Mouse (Mus musculus) cerebellum, adult 2 months (tissue): ENCODE measurements around the gene Armc6. TPM values are rescaled to one million over a fixed set of nuclear protein-coding genes. Genes with fewer than 3 reads are reported as not detected.

ENCODE experiments used
- DNase-seq, 2 experiments: peaks; one replicate each; pipeline ENCODE4 v3.0.0; 2021
- H3K27ac ChIP-seq: fragments of 200-500 bp; 2 replicates; pipeline ENCODE4 v1.5.1; 2012; ENCODE audit warnings: low read length, control low read depth, inconsistent platforms; ENCODE audit not compliant: insufficient read depth
- H3K27me3 ChIP-seq: fragments of 200-500 bp; 2 replicates; pipeline ENCODE4 v1.6.1; 2012; ENCODE audit warnings: inconsistent platforms, mild to moderate bottlenecking, low read length, moderate library complexity; ENCODE audit not compliant: control insufficient read depth, insufficient read depth
- H3K4me1 ChIP-seq: fragments of 200-500 bp; 2 replicates; pipeline ENCODE4 v1.6.1; 2011; ENCODE audit warnings: low read length; ENCODE audit not compliant: control insufficient read depth, insufficient read depth
- H3K4me3 ChIP-seq: fragments of 200-500 bp; replicated peaks from 2 replicates; pipeline ENCODE3; 2011; ENCODE audit warnings: mild to moderate bottlenecking, low read depth, low read length, control low read depth; ENCODE audit not compliant: insufficient read depth
- CTCF ChIP-seq: fragments of 200-500 bp; IDR thresholded peaks from 2 replicates; pipeline ENCODE4 v1.5.1; 2011; ENCODE audit warnings: low read depth, mild to moderate bottlenecking, control low read depth, low read length, moderate library complexity, borderline replicate concordance; ENCODE audit not compliant: insufficient read depth
- POLR2A ChIP-seq: fragments of 200-500 bp; IDR thresholded peaks from 2 replicates; pipeline ENCODE4 v1.6.1; 2011; ENCODE audit warnings: low read length, control low read depth, borderline replicate concordance; ENCODE audit not compliant: insufficient read depth
- WGBS: fragments of 180-500 bp; shearing (Covaris S2); methylation state at CpG from one replicate; pipeline ENCODE4 v1.1.7; 2018; 5-methylcytosine and 5-hydroxymethylcytosine counted together
- polyA plus RNA-seq: library from polyadenylated mRNA; depleted of rRNA; stranded (reverse); fragments of >200 nt; gene quantifications from 2 replicates; pipeline ENCODE4 v1.2.3, GENCODE M21; 2012

Gene Armc6
- polyA plus RNA-seq, 1 experiment = 45.8 TPM

DNA sequence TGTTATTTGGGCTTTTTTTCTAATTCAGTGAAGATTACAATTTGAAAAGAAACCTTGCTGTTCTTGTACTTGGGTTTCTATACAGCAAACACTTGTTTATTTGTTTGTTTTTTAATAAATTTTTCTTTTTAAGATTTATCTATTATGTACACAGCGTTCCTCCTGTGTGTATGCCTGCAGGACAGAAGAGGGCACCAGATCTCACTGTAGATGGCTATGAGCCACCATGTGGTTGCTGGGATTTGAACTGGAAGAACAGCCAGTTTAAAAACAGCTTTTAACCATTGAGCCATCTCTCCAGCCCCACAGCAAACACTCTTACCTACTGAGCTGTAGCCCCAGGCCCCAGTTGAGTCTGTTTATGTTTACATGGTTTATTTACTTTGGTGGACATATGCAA is 20.4 kb upstream of the Armc6 start:
- DNase-seq = no peak
- Histone ChIP-seq H3K27me3 (no peaks in the 10 kb centered on the region), H3K27ac (no peak overlapping the region), H3K4me3 (no peak overlapping the region), H3K4me1 (peaks cover 26% of the 10 kb centered on the region)
- no peak for TF ChIP-seq POLR2A
- TF ChIP-seq CTCF = peak; percentile 12; the same call in 1 of the 2 replicates
- WGBS = 59% methylated on average over 1 of the region's 1 CpGs

DNA sequence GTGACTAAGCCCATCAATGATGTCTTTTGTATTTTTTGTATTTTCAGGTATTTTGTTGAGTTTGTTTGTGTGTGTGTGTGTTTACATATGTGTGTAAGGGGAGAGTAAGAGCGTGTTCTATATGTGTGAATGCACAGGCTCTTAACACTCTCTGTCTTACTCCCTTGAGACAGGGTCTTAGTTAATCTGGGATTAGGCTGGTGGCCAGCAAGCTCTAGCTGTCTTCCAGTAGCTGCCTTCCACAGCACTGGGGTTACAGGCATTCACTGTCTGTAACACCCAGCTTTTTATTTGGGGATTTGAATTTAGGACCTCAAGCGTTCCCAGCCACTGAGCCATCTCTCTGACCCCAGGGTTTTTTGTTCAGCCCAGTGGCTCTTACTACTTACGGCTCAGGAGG is 13.6 kb upstream of the Armc6 start:
- 52% methylated on average over 3 of the region's 3 CpGs for WGBS
- Histone ChIP-seq H3K4me3 (no peak overlapping the region), H3K4me1 (peaks cover 19% of the 10 kb centered on the region), H3K27me3 (no peaks in the 10 kb centered on the region), H3K27ac (no peak overlapping the region)
- no peak for DNase-seq
- TF ChIP-seq POLR2A (no peak), CTCF (no peak)

DNA sequence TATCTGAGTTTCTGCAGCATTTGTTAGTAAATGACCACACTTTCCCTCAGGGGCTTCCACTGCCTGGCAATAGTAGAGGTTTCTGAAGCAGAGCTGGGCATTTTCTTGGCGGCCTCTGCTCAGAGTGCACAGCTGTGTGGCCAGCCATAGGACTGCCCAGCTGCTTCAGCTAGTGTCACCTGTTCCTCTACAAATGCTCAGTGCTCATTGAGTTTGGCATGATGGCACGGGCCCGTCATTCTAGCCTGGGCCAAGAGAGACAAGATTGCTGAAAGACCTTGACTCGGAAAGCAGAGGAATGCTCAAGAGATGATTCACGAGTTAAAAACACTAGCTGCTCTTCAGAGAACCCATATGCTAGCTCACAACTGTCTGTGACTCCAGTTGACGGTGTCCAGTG is 12.4 kb upstream of the Armc6 start:
- Histone ChIP-seq H3K27me3 (no peaks in the 10 kb centered on the region), H3K4me1 (peaks cover 14% of the 10 kb centered on the region), H3K27ac (no peak overlapping the region), H3K4me3 (no peak overlapping the region)
- TF ChIP-seq CTCF = no peak
- no peak for TF ChIP-seq POLR2A
- DNase-seq = no peak
- 46% methylated on average over 6 of the region's 6 CpGs for WGBS

- TF ChIP-seq POLR2A (no peak), CTCF (peak; percentile 8; the same call in 1 of the 2 replicates)
- no peaks in the 10 kb centered on the region for H3K27me3 ChIP-seq
Observed at GRCm38 (mm10) chr8:70240642-70241041, 6.4 kb upstream of the Armc6 start.

DNA sequence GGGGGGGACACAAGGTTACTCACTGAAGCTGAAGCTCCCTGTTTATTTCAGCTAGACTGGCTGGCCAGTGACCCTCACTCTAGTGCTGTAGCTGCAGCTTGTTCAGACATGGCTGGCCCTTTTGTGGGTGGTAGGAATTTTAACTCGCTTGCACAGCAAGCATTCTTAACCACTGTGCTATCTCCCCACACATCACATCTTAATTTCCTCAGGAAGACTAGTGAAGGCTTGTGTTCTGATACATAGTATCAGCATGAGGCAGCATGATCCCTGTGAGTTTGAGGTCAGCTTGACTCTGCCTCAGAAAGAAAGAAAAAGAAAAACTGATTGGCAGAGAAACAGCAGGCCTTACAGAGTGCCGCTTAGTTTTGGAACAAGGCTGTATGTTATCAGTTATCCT is 3.6 kb upstream of the Armc6 start:
- WGBS = 84% methylated on average over 2 of the region's 2 CpGs
- Histone ChIP-seq H3K4me1 (peaks cover 2% of the 10 kb centered on the region; the same call in 1 of the 2 replicates), H3K27me3 (no peaks in the 10 kb centered on the region), H3K4me3 (no peak overlapping the region), H3K27ac (no peak overlapping the region)
- no peak for TF ChIP-seq POLR2A
- no peak for TF ChIP-seq CTCF
- no peak for DNase-seq

More at GRCm38 (mm10) chr8:70240642-70241041, 6.4 kb upstream of the Armc6 start:
- Histone ChIP-seq H3K4me3 (no peak overlapping the region), H3K27ac (no peak overlapping the region), H3K4me1 (peaks cover 12% of the 10 kb centered on the region)
- no peak for DNase-seq
- WGBS = 85% methylated on average over 5 of the region's 5 CpGs

DNA sequence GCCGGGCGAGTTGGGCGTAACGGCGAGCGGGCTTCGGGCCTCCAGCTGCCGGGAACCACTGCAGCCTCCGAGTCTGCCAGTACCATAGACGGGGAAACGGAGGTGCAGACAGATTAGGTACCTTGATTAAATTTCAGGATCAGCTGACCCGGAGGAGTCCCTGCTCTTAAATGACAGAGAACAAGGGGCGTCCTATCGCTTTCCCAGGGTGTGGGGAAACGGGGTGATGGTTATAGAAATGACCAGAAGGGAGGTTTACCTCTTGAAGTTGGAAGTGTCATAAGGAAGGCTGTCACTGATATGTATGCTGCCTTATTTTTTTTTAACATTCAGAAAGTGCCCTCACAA is 489 bp upstream of the Armc6 start:
- under 1% methylated on average over 15 of the region's 15 CpGs for WGBS
- peak overlapping the region; percentile 27; the same call in 1 of the 2 replicates for H3K27ac ChIP-seq
- H3K4me1 ChIP-seq = no peaks in the 10 kb centered on the region; the same call in 1 of the 2 replicates
- H3K27me3 ChIP-seq = no peaks in the 10 kb centered on the region
- H3K4me3 ChIP-seq = peak overlapping the region; percentile 84
- no peak for TF ChIP-seq POLR2A
- no peak for TF ChIP-seq CTCF
- no peak for DNase-seq

DNA sequence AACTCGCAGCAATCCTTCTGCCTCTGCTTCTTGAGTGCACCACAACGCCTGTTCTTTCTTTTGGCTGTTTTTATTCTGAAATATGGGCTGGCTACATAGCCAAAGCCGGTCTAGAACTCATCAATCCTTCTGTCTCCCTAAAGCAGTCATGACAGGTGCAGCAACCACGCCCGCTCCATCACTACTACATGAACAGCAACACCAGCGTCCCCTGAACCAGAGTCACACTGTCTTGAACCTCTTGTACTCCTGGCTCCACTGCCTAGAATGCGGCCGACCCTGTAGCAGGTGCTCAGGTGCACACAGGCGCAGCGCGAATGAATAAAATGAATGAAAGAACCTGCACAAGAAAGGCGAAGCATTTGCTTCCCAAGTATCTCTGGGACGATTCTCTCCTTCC is 660 bp downstream of the Armc6 start:
- 2% methylated on average over 13 of the region's 13 CpGs for WGBS
- Histone ChIP-seq H3K4me3 (peak overlapping the region; percentile 84), H3K27me3 (no peaks in the 10 kb centered on the region), H3K4me1 (no peaks in the 10 kb centered on the region; the same call in 1 of the 2 replicates), H3K27ac (no peak overlapping the region)
- no peak for DNase-seq
- TF ChIP-seq CTCF (no peak), POLR2A (no peak)

- Histone ChIP-seq H3K27me3 (no peaks in the 10 kb centered on the region), H3K4me3 (no peak overlapping the region), H3K27ac (no peak overlapping the region), H3K4me1 (no peaks in the 10 kb centered on the region; the same call in 1 of the 2 replicates)
- WGBS = 67% methylated on average over 9 of the region's 9 CpGs
- DNase-seq = no peak
- TF ChIP-seq CTCF = no peak
- TF ChIP-seq POLR2A = no peak
Observed at GRCm38 (mm10) chr8:70230837-70231236, 3.4 kb downstream of the Armc6 start.
